Mouse (Mus musculus) gastrocnemius, postnatal 10 days (tissue): ENCODE measurements around the gene Tenm2. TPM values are rescaled to one million over a fixed set of nuclear protein-coding genes. Genes with fewer than 3 reads are reported as not detected.

ENCODE experiments used
- DNase-seq: peaks from one replicate; pipeline ENCODE4 v3.0.0; 2021; ENCODE audit warnings: mixed read lengths
- total RNA-seq, 2 experiments: library from RNA; stranded (reverse); gene quantifications; 2 replicates each; pipeline ENCODE4 v1.2.3; 2021

The Tenm2 gene
- total RNA-seq, 2 experiments from 2014 or later = 0.96 to 2.1 TPM

DNA sequence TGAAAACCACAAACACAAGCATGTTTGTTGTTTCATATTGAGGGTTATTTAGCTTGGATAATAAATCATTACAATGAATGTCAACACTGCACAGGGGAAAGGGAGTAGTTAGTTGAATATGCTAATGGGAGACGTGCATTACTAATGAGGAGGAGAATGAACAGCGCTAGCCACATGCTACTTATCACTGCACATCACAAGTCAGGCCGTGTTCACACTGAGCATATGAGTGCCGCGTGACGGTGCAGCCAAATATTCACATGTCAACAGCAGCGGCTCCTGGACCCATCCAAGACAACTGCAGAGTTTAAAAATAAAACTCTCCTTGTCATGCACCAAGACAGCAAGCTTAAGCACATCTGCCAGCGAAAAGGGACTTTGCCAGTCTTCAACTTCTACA lies 753.6 kb downstream of the Tenm2 start:
- no peak for DNase-seq

DNA sequence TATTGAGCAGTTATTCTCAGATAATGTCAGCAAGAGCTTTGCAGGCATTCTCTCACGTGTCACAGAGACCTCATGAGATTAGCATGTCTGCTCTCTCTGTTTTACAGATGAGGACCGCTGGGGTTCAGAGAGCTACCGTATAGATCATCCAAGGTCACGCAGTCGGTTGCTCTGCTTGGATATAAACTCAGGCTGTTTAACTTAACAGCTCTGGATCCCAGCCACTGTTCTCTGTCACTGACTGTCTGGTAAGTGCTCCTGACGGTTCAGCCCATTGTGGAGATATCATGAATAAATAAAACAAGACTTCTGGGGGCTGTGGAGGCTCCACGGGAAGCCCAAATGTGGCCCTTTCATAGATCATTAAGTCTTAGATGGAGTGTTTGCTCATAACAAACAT lies 754.2 kb downstream of the Tenm2 start:
- DNase-seq = no peak

DNA sequence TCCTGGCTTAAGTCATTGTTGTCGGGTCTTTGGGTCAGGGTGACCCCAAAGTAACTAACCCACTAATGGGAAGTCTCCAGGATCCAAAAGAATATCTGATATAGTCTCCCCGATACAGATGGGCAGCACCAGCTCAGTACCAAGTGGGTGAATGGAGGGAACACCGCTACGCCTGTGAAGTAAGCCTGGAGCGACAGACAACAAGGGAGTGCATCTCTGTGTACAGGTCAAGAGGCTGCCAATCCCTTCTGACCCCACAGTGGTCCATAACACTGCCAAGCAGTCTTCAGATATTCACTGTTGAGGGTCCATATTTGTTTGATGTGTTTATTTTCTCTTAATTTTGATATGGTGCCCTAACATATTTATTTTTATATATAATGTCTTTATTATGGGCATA lies 754.7 kb downstream of the Tenm2 start:
- no peak for DNase-seq

DNA sequence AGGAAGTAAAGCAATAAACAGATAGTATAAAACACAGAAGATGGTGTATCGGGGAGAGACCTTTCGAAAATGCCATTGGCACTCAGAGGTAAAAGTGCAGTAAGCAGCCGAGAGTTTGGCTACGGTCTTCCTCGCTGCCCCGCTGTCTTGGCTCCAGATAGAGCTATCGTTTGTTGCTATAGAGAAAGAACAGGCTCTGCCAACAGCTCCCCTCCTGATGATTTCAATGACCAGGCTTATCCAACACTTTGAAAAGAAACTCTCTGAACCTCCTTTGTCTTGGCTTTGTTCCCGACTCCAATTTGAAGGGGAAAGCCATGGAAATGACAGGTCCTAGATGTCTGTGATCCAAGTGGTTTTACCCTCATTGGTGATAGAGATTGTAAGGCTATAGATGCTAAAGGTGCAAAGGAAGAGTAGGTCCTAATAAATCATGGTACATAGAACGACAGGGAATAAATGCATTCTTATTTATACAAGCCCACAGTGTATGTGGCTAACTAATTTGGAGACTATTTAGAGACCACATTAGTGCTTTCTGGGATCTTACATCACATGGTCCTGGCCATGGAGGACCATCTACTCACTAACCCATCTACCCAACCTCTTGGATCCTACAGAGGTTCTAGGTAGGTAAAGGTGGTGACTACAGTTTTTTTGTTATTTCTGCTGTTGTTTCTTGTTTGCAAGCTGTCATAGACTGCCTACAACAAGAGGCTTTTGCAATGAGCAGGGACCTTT lies 765.8 kb downstream of the Tenm2 start:
- DNase-seq = no peak

DNA sequence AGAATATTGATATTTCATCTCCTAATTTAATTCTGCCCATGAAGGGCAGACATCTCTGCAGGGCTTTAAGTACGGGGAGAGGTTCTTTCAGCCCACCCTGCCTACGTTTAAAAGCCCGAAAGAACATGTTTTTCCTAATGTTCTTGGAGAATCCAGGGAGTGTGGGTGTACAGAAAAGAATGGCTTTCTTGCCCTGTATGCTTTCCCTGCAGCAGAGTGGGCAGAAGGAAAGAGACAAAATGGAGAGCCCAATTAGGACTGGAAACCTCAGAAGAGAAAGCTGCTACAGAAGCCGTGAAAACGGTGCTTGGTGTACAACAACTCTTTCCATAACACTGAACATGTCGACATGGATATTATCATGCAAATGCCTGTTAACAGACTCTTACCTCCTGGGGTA lies 777.3 kb downstream of the Tenm2 start:
- DNase-seq = no peak

DNA sequence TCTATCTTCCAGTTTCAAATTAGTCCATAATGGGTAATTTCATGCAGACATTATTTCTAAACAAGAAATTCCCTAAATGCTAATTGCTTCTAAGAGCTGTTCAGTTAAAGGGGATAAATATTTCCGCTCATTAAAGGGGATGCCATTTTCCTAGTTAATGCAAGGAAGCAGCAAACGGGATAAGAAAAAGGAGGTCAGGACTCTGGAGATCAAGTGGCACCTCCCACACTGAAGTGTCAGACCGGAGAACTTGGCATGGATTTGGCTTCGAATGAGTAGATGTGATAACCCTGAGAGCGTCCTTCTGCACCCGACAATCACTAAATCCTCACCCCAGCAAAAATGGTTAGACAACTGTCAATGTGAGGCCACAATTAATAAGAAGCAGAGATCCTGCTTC lies 781.7 kb downstream of the Tenm2 start:
- DNase-seq = no peak

DNA sequence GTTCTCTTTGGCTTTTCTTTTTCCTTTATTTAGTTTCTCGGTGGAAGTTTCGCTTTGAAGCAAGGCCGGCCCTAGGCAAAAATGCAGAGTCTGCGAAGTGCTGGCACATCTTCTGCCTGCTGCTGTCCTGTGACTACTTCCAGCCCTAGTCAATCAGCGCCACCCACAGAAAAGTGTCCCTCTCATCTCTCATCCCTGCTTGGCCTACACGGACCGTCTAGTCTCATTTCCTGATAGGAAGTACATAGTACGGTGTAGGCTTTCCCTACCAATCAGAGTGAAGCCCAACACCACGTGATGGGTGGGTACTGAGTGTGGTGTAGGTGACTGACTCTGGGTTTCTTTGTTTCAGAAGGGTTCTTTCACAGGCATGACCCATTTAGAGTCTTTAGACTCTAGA lies 783.3 kb downstream of the Tenm2 start:
- no peak for DNase-seq

DNA sequence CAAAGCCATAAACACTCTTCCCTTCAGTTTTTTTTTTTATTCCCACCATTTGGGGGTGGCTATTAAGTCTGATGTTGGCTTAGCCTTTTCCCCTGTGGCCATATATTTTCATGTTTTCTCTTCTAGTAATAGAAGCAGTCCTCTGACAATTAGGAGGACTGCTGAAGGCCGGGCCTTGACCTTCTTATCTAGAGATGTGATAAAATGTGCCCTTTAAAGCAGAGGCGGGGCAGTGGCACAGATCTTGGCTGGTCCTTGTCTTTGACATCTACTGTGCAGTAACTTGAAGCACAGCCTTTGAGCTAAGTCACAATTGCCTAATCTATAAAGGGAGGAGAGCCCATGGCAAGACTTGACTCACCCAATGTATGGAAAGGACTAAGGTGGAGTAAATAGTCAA lies 789.4 kb downstream of the Tenm2 start:
- DNase-seq = no peak

DNA sequence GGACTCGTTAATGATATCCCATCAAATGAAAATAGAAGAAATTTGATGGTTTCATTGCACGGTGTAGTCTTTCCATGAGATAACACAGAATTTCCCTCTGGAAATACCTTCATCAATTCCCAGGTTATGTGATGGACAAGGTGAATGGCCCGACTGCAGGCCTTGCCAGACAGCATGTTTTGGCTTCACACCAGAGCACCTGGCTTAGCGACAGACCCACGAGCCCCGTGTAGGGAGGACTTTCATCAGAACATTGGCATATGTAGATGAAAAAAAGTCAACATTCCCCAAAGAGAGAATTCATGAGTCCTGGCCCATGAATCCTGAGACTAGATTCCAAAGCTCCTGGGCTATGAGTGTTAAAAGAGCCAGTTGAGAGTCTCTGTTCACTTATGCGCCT lies 791.9 kb downstream of the Tenm2 start:
- DNase-seq = no peak

DNA sequence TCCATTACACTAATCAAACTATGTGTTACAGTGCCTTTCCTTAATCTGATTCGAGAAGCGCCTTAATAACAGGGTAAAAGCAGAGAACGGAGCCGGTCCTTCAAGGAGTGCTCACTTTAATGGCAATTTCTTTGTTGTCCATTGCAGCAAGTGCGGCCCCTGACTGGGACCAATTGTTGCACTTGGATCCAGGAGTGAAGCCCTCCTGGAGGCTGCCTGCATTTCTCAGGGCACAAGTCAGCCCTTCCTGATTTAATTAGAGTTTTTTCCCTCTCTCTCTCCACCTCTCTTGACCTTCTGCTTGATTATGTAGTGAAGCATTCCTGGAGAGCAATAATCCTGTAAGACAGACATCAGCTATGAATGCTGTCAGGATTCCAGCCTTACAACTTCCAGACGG lies 794.0 kb downstream of the Tenm2 start:
- DNase-seq = no peak

DNA sequence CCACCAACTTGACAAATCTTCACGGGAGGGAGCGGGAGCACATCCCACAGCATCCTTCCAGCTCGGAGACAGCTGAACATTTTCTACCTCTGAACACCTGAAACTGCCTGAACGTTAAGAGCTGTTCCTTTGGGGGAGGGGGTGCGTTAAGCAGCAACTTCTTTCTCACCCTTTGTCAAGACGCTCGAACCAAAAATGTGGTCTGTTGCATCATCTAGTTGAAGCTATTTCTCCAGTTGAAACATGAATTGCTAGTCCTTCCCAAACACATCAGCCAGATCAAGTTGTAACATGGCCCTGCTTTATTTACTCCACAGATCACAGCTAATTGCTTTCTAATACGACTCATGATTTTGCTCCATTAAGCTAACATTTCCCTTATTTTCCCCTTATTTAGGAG lies 799.5 kb downstream of the Tenm2 start:
- DNase-seq = no peak

DNA sequence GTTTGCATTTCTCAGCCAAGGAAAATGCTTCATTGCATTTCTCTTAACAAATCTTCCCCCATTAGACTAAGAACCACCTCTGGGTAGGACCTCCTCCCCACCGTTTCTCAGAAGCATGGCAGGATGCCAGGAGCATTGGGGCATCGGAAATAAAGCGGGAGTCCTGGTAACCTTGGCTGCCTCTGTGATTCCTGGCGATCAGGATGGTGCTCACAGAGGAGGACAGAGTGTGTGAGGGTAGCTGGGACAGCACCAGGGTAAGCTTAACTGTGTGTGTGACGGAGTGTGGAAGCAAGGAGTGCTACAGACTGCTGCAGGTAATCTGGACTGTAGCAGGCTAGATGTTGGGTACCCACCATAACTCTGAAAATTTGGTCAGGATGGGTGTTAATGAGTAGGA lies 806.8 kb downstream of the Tenm2 start:
- no peak for DNase-seq

DNA sequence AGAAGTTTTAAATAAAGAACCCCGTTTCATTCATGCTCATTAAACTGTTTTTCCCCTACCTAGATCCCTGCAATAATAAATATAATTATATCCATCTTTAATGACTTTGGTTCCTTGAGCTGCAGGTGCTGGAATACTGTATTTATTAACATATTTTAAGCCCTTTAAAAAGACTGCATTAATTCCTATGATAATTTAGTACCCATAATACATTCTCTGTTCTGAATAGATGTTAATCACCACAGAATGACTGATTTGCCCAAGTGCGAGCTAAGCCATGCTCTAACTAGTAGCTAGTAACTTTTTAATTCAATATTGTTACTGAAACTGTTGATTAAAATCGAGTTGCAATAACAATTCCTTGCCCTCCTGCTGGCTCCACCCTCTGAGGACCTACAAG lies 810.8 kb downstream of the Tenm2 start:
- no peak for DNase-seq

DNA sequence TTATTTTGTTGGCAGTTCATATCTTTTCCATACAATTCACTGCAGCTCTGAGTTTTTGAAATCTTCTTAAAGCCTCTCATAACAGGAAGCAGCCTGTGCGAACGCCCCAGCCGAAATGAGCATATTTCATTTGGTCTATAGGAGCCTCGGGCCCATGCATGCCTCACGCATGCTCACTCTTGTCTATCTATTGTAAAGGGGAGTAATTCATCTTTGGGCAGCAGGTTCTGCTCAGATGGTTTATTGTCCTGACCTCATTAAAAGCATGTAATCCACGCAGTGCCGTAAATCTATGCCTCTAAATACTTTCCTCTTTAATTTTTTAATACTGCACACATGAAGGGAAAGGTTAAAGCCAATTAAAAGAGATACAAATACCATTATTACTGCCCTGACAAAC lies 815.7 kb downstream of the Tenm2 start:
- DNase-seq = no peak

DNA sequence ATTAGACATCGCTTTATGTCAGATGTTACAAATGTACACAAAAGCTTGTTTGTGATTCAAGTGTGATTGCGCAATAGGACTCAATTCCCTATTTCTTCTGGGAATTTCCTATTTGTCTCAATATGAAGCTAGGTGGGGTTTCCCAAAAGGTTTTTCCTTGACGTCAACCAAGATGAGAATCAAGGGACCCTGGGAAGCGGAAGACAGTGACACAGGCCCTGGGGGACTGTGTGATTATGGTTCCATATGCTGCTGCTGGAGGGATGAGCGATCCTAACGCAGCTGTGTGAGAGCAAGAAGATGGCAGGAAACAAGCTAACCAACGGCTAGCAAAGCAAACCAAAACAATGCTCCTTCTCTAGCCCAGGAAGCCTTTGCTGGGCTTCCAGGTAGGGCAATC lies 820.5 kb downstream of the Tenm2 start:
- DNase-seq = no peak

DNA sequence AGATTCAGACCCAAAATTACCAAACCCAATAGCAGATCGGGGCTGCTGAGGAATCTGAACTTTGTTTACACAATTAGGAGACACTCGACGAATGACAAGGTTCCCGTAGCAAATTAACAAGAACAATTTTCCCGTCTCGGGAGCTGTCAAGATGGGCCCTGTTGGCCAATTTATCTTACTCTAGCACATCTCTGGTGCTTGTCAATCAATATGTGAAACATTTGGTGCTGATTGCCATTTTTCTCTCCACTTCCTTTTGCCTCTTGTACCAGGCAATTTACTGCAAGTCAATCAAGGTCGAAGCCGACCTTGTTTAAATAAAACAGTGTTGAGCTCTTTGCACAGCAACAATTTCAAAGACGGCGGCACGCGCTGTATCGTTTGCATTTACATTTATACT lies 824.9 kb downstream of the Tenm2 start:
- DNase-seq = no peak

DNA sequence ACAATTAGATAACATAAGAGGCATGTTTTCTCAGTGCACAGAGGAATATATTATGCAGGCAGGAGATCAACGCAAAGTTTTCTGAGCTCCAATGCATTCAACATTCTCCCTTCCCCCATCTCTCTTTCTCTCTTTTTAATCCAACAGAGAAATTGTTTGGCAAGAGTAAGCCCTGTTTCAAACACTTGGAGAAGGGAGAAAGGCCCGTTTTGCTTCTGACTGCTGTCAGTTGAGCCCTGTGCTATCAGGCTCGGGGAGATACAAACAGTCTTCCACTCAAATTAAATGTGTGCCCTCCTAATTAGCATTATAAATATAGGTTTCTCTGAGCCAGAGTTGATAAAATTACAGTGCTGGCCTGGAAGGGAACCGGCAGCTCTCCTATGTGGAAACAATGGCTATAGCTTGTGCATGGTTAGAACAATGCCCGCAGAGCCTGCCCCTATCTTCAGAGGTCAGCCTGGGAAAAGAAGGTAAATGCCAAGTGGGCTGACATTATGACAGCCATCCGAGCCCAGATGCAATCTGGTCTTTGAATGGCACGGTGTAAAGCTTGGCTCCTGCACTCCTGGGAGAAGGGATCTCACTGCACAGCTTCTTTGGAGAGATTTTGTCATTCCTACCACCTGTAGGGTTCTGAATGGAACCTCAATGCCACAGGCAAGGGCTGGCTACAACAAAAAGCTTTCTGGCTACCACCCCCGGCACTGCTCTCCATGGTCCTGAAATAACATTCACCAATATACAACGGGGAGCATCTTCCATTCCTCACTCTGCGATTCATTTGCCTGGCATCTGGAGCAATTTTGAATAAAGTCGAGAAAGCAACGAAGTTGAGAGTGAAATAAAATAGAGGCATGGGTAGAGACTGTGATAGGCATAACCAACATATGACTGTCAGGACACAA lies 839.7 kb downstream of the Tenm2 start:
- DNase-seq = no peak

DNA sequence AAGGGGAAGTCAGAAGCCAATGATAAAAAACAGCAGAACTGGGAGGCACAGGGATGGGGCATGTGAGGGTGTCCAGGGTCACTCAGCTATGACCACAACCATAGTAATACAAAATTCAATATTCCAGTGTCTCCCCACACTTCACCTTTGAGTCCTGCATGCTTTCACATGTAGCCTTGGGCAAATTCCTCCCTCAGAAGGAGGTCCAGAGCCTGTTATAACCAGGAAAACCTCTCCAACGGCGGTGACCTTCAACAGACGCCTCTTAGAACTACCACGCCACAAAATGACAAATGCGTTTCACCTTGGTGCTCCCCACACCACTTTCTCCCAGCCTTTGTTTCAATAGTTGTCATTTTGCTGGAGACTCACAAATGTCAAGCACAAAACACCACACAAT lies 851.1 kb downstream of the Tenm2 start:
- DNase-seq = no peak

DNA sequence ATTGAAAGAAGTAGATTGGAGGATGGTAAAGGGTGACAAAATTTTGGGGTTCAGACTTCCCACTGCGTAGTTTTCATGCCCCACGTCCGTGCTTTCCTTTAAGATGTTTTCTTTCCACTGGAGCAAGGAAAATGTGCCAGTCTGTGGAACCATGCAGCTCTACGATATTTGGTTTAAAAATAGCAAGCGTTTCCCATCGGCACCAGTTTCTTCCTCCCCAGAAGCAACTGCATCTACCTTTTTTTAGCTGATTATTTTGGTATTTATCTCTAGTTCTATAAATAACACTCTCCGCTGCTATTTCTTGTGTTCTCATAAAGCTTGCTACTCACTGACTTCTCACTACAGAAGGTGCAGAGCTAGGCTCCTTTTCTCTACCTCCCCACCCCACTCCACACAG lies 864.0 kb downstream of the Tenm2 start:
- DNase-seq = no peak

DNA sequence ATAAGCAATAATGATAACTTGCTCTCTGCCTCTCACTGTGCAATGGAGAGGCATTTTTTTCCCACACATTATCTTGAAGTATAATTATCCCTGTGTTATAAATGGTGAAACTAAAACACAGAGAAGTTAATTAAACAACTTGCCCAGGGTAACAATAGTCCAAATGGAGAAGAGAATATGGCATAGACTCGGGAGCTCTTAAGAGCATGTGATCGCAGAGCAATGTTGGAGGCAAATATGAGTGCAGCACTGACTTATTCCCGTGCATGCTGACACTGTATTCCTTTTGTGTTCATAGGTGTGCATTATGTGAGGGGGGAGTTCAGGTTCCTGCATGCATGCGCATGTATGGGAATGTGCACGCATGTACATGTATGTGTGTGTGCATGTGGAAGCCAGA lies 870.7 kb downstream of the Tenm2 start:
- no peak for DNase-seq

DNA sequence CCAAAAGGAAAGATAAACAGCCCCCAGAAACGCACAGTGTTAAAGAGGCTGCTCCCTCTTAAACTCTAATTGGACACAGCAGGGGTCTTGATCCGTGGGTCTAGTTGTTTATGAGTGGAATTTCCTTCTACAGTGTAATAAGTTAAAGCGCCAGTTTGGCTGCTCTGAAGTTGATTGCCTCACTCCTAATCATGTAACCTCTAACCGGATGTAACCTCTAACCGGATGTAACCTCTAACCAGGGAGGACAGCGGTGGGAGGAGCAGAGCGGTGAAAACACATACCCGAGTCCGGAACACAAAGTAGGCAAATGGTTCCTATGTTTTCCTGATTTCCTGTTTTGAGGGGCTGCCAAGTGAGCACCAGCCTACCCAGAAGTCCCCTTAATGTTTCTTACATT lies 871.3 kb downstream of the Tenm2 start:
- no peak for DNase-seq

DNA sequence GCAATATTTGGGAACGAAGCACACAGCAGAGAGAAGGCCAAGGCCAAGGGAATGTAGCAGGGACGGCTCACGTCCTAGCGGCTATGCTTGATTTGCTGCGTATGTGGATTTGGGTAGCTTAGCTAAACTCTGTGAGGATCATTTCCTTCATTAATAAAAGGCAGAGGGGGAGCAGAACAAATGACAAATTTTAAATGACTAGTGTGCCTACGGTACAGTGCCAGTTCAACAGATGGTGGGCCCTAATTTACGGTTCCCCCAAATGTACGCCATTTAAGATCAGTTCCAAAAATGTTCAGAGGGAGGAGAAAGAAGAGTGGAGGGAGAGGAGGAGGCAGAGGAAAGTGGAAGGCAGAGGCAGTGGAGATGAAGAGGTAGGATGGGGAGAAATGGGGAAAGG lies 873.2 kb downstream of the Tenm2 start:
- DNase-seq = no peak

DNA sequence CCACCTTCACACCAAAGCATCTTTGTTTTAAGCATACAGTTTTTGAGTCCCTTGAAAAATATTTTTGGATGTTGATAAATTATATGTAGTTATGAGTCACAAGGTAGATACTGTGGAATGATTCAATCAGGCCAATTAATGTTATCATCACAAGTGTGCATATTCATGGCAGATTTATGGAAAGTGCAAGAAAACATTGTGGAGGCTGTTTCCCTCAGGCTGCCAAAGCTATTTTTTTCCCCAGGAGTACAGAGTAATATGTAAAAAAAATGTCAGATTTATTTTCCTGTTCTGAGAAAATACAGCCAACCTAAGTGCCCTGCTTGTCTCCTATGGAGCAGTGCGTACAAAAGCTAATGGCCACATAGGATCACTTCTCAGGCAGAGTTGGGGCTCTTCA lies 882.5 kb downstream of the Tenm2 start:
- no peak for DNase-seq

DNA sequence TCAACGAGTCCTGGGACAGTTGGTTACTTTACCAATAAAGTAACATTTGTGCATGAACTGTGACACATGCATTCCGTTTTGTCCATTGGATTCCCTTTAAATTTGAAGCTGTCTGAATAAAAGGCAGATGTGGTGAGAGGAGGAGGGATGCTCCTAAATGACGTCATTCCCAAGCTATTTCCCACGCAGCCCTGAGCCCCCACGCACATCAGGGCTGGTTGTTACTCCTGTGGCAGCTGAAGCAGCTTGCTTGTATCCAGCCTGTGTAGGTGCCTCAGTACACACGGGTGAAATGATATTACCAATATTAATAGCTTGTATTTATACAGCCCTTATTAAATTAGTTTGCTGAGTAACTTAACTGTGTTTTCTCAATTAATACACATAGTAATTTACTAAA lies 884.0 kb downstream of the Tenm2 start:
- no peak for DNase-seq
